Mouse (Mus musculus): Measurements from ENCODE around the gene Mettl26.

GRCm38 (mm10) chr17:25869498-25869897 lies 5.4 kb upstream of the Mettl26 start:
- TF ChIP-seq POLR2A (IDR thresholded peaks at IDR 0.05; ENCODE audit: borderline replicate concordance, insufficient read depth, low read length) (no peak), CTCF (IDR thresholded peaks at IDR 0.05; ENCODE audit: borderline replicate concordance, insufficient read depth, low read depth, low read length) (no peak)

Measured in cerebellum, adult 2 months (tissue).